Mouse (Mus musculus): Measurements from ENCODE around the gene Olfr1093.

DNA sequence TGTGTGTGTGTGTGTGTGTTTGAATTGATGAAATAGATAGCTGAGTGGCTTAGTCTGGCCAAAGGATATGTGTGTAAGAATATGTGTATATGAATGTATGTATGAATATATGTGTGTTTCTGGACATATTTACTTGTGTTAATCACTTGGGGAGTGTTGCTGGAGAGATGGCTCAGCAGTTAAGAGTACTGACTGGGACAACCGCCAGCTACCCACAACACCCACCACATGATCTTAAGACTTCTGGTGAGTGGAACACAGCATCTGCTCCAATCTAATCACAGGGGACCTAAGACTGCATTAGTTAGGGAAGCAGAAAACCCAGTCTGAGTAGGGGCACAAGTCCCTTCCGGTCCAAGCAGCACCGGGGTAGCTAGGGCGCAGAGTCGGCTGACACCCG is 21.2 kb upstream of the Olfr1093 start:
- TF ChIP-seq CTCF (IDR thresholded peaks at IDR 0.05; ENCODE audit: control insufficient read depth, insufficient read depth, insufficient replicate concordance, low read depth, low read length) = no peak
- no peak for TF ChIP-seq POLR2A (IDR thresholded peaks at IDR 0.05; ENCODE audit: control insufficient read depth, low read depth, low read length)

Data from testis, adult 2 months (tissue).